Mouse (Mus musculus) forebrain, postnatal 0 days (tissue): ENCODE measurements at regions not wholly inside any gene's neighbourhood (a gene's known extent, or its start where the extent isn't known, plus 50 kb on each side); places are given as distances from the start of the nearest gene placed in this dataset.

Source experiments
- ATAC-seq: fragments of 200-750 bp; cut with Nextera tagmentation; 2 replicates; pipeline ENCODE4 v1.8.0; 2017; ENCODE audit warnings: mild to moderate bottlenecking, moderate library complexity
- DNase-seq: peaks from one replicate; pipeline ENCODE4 v3.0.0-alpha.2; 2015
- H3K27ac ChIP-seq: fragments of 300-500 bp; sonication (generic); 2 replicates; pipeline ENCODE4 v1.5.1; 2014; ENCODE audit warnings: low read depth, mild to moderate bottlenecking, antibody characterized with exemption, low read length, moderate library complexity, mixed read lengths
- H3K27me3 ChIP-seq: fragments of 300-500 bp; sonication (generic); 2 replicates; pipeline ENCODE4 v1.6.1; 2014; ENCODE audit warnings: mild to moderate bottlenecking, low read length, mixed read lengths; ENCODE audit not compliant: insufficient read depth
- H3K36me3 ChIP-seq: fragments of 300-500 bp; sonication (generic); 2 replicates; pipeline ENCODE4 v1.6.1; 2014; ENCODE audit warnings: mild to moderate bottlenecking, moderate library complexity; ENCODE audit not compliant: insufficient read depth
- H3K4me1 ChIP-seq: fragments of 300-500 bp; sonication (generic); 2 replicates; pipeline ENCODE4 v1.6.1; 2014; ENCODE audit warnings: antibody characterized with exemption; ENCODE audit not compliant: insufficient read depth
- H3K4me2 ChIP-seq: fragments of 300-500 bp; sonication (generic); 2 replicates; pipeline ENCODE4 v1.6.1; 2014; ENCODE audit warnings: low read depth, mild to moderate bottlenecking, moderate library complexity
- H3K4me3 ChIP-seq: fragments of 300-500 bp; sonication (generic); 2 replicates; pipeline ENCODE4 v1.5.1; 2014; ENCODE audit warnings: low read depth, low read length, mixed read lengths
- H3K9ac ChIP-seq: fragments of 300-500 bp; sonication (generic); 2 replicates; pipeline ENCODE4 v1.6.1; 2014; ENCODE audit warnings: mild to moderate bottlenecking
- H3K9me3 ChIP-seq: fragments of 300-500 bp; sonication (generic); 2 replicates; pipeline ENCODE4 v1.6.1; 2016; ENCODE audit warnings: low read length
- CTCF ChIP-seq: sonication (generic); IDR thresholded peaks from 2 replicates; pipeline ENCODE4 v1.5.1; 2016; ENCODE audit warnings: antibody characterized with exemption, control low read depth, low read depth
- WGBS: fragments of 180-500 bp; shearing (Covaris S2); extraction: QIAGEN DNeasy Blood & Tissue Kit; methylation state at CpG from one replicate; pipeline ENCODE4 v1.1.7; 2014; 5-methylcytosine and 5-hydroxymethylcytosine counted together

- H3K27ac ChIP-seq = no peak overlapping the region
- no peaks in the 10 kb centered on the region for H3K36me3 ChIP-seq
- no peaks in the 10 kb centered on the region for H3K4me1 ChIP-seq
- no peak overlapping the region for H3K4me3 ChIP-seq
- TF ChIP-seq CTCF = no peak
- no peak overlapping the region for H3K4me2 ChIP-seq
- H3K9ac ChIP-seq = no peak overlapping the region
- DNase-seq = no peak
- no peaks in the 10 kb centered on the region for H3K27me3 ChIP-seq
- H3K9me3 ChIP-seq = no peaks in the 10 kb centered on the region
- 84% methylated on average over 4 of the region's 4 CpGs for WGBS
- no peak for ATAC-seq
These were observed 1543.6 kb downstream of the Cdh11 start for GRCm38 (mm10) chr8:101241854-101242253.

- TF ChIP-seq CTCF = no peak
- Histone ChIP-seq H3K27me3 (no peaks in the 10 kb centered on the region), H3K4me1 (no peaks in the 10 kb centered on the region), H3K9me3 (no peaks in the 10 kb centered on the region), H3K4me2 (no peak overlapping the region), H3K27ac (no peak overlapping the region), H3K4me3 (no peak overlapping the region), H3K9ac (no peak overlapping the region), H3K36me3 (no peaks in the 10 kb centered on the region)
- WGBS = 94% methylated on average over 1 of the region's 1 CpGs
- no peak for DNase-seq
- no peak for ATAC-seq
These were observed 1587.5 kb downstream of the Cdh11 start for GRCm38 (mm10) chr8:101197986-101198385.

GRCm38 (mm10) chr8:101196740-101197139 is 1588.7 kb downstream of the Cdh11 start:
- Histone ChIP-seq H3K4me2 (no peak overlapping the region), H3K4me1 (no peaks in the 10 kb centered on the region), H3K27ac (no peak overlapping the region), H3K27me3 (no peaks in the 10 kb centered on the region), H3K36me3 (no peaks in the 10 kb centered on the region), H3K9ac (no peak overlapping the region), H3K4me3 (no peak overlapping the region), H3K9me3 (no peaks in the 10 kb centered on the region)
- ATAC-seq (no peak), DNase-seq (peak; percentile 20)
- no peak for TF ChIP-seq CTCF

GRCm38 (mm10) chr8:101188566-101188965 is 1596.9 kb downstream of the Cdh11 start:
- no peak overlapping the region for H3K4me3 ChIP-seq
- H3K27me3 ChIP-seq = no peaks in the 10 kb centered on the region
- no peak overlapping the region for H3K4me2 ChIP-seq
- no peak overlapping the region for H3K27ac ChIP-seq
- H3K36me3 ChIP-seq = no peaks in the 10 kb centered on the region
- H3K4me1 ChIP-seq = no peaks in the 10 kb centered on the region
- no peaks in the 10 kb centered on the region for H3K9me3 ChIP-seq
- ATAC-seq = no peak; the same call in 1 of the 2 replicates
- TF ChIP-seq CTCF = no peak
- no peak overlapping the region for H3K9ac ChIP-seq
- DNase-seq = peak; percentile 42

GRCm38 (mm10) chr8:101154923-101155322 is 1630.5 kb downstream of the Cdh11 start:
- H3K27me3 ChIP-seq = no peaks in the 10 kb centered on the region
- H3K9me3 ChIP-seq = no peaks in the 10 kb centered on the region
- no peaks in the 10 kb centered on the region for H3K4me1 ChIP-seq
- no peak overlapping the region for H3K4me2 ChIP-seq
- H3K36me3 ChIP-seq = no peaks in the 10 kb centered on the region
- ATAC-seq (no peak), DNase-seq (no peak)
- H3K4me3 ChIP-seq = no peak overlapping the region
- no peak overlapping the region for H3K9ac ChIP-seq
- no peak overlapping the region for H3K27ac ChIP-seq
- peak; percentile 24; the same call in 1 of the 2 replicates for TF ChIP-seq CTCF
